Mouse (Mus musculus): ENCODE data around the gene Alox12. TPM values are rescaled to one million over a fixed set of nuclear protein-coding genes. Genes with fewer than 3 reads are reported as not detected.

Gene Alox12
- polyA plus RNA-seq, 1 experiment from 2014 or later = 3.3 TPM

- H3K4me2 ChIP-seq (ENCODE audit: low read depth, severe bottlenecking) = no peak overlapping the region
- H3K4me1 ChIP-seq (ENCODE audit: control insufficient read depth, insufficient read depth, low read length) = peaks cover 13% of the 10 kb centered on the region; the same call in 1 of the 2 replicates
- WGBS = 8% methylated on average over 22 of the region's 22 CpGs
- no peak for DNase-seq (ENCODE audit: low spot score)
- peaks cover 2% of the 10 kb centered on the region; the same call in 1 of the 2 replicates for H3K36me3 ChIP-seq (ENCODE audit: control insufficient read depth, insufficient read depth, low read length)
- H3K9me3 ChIP-seq (ENCODE audit: control insufficient read depth, low read length) = no peaks in the 10 kb centered on the region
- no peak overlapping the region for H3K9ac ChIP-seq (ENCODE audit: low read length)
- peaks cover 40% of the 10 kb centered on the region for H3K27me3 ChIP-seq (ENCODE audit: control insufficient read depth, insufficient read depth, low read length)
- 0 out of 2 replicates have a peak, but pooled peaks have one; percentile 3 for ATAC-seq (ENCODE audit: insufficient number of reproducible peaks, low FRiP score, low TSS enrichment, low read depth)
- no peak overlapping the region for H3K4me3 ChIP-seq (ENCODE audit: low read depth, low read length)
- H3K27ac ChIP-seq (replicated peaks; ENCODE audit: low read depth, low read length) = no peak overlapping the region
Observed at GRCm38 (mm10) chr11:70215301-70215700, 39.9 kb downstream of the Alox12 start.

DNA sequence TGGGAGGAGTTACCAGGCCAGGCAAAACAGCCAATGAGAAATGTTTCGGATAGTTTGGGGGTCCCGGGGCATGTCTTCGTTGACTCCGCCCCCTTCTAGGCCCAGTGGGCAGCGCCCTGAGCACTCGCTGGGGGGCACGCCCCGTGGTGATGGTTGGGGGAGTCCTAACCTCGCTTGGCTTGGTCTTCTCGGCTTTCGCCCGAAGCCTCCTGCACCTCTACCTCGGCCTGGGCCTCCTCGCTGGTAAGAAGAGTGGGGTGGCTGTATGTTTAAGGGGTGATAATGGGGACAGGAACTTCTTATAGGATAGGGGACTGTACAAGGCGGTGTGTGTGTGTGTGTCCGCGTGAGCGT, 40.3 kb downstream of the Alox12 start:
- peak; percentile 35; the same call in 1 of the 2 replicates for ATAC-seq (ENCODE audit: insufficient number of reproducible peaks, low FRiP score, low TSS enrichment, low read depth)
- Histone ChIP-seq H3K4me2 (ENCODE audit: low read depth, severe bottlenecking) (peak overlapping the region; percentile 61), H3K9ac (ENCODE audit: low read length) (no peak overlapping the region), H3K4me1 (ENCODE audit: control insufficient read depth, insufficient read depth, low read length) (peaks cover 13% of the 10 kb centered on the region; the same call in 1 of the 2 replicates), H3K36me3 (ENCODE audit: control insufficient read depth, insufficient read depth, low read length) (peaks cover 2% of the 10 kb centered on the region; the same call in 1 of the 2 replicates), H3K4me3 (ENCODE audit: low read depth, low read length) (peak overlapping the region; percentile 33; the same call in 1 of the 2 replicates), H3K27ac (replicated peaks; ENCODE audit: low read depth, low read length) (no peak overlapping the region), H3K9me3 (ENCODE audit: control insufficient read depth, low read length) (no peaks in the 10 kb centered on the region), H3K27me3 (ENCODE audit: control insufficient read depth, insufficient read depth, low read length) (peaks cover 40% of the 10 kb centered on the region)
- DNase-seq (ENCODE audit: low spot score) = no peak
- WGBS = 3% methylated on average over 18 of the region's 18 CpGs

DNA sequence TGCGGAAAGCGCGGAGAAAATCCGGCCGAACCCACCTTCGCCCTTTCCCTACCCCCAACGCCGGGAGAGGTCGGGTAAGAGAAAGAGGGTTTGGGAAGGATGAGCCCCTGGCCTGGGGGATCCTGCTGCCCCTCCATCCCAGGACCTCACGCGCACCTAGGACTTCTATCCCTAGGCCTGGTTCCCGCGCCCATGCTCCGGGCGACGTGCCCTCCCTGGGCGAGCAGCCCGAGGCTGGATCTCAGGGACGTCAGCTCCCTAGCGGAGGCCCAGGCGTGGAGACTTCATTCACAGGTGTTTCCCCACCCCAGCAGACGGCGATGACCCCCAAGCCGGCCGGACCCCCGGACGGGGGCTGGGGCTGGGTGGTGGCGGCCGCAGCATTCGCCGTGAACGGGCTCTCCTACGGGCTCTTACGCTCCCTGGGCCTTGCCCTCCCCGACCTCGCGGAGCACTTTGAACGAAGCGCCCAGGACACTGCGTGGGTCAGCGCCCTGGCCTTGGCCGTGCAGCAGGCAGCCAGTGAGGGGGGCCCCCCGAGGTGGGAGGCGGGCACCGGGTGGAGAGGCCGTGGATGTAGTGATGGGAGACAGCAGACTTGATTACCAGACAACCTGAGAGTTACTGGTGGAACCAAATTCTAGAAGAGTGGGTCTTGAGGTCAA, 40.8 kb downstream of the Alox12 start:
- H3K9ac ChIP-seq (ENCODE audit: low read length) = peak overlapping the region; percentile 49
- H3K9me3 ChIP-seq (ENCODE audit: control insufficient read depth, low read length) = no peaks in the 10 kb centered on the region
- H3K4me3 ChIP-seq (ENCODE audit: low read depth, low read length) = peak overlapping the region; percentile 33
- DNase-seq (ENCODE audit: low spot score) = peak; percentile 58
- no peak overlapping the region for H3K27ac ChIP-seq (replicated peaks; ENCODE audit: low read depth, low read length)
- peak overlapping the region; percentile 61 for H3K4me2 ChIP-seq (ENCODE audit: low read depth, severe bottlenecking)
- 0 out of 2 replicates have a peak, but pooled peaks have one; percentile 23 for ATAC-seq (ENCODE audit: insufficient number of reproducible peaks, low FRiP score, low TSS enrichment, low read depth)
- under 1% methylated on average over 46 of the region's 46 CpGs for WGBS
- peaks cover 40% of the 10 kb centered on the region for H3K27me3 ChIP-seq (ENCODE audit: control insufficient read depth, insufficient read depth, low read length)
- H3K4me1 ChIP-seq (ENCODE audit: control insufficient read depth, insufficient read depth, low read length) = peaks cover 13% of the 10 kb centered on the region; the same call in 1 of the 2 replicates
- H3K36me3 ChIP-seq (ENCODE audit: control insufficient read depth, insufficient read depth, low read length) = peaks cover 2% of the 10 kb centered on the region; the same call in 1 of the 2 replicates

GRCm38 (mm10) chr11:70213736-70214135, 41.4 kb downstream of the Alox12 start:
- no peak for ATAC-seq (ENCODE audit: insufficient number of reproducible peaks, low FRiP score, low TSS enrichment, low read depth)
- DNase-seq (ENCODE audit: low spot score) = no peak
- peaks cover 13% of the 10 kb centered on the region; the same call in 1 of the 2 replicates for H3K4me1 ChIP-seq (ENCODE audit: control insufficient read depth, insufficient read depth, low read length)
- H3K9me3 ChIP-seq (ENCODE audit: control insufficient read depth, low read length) = no peaks in the 10 kb centered on the region
- H3K4me3 ChIP-seq (ENCODE audit: low read depth, low read length) = peak overlapping the region; percentile 33
- peaks cover 40% of the 10 kb centered on the region for H3K27me3 ChIP-seq (ENCODE audit: control insufficient read depth, insufficient read depth, low read length)
- H3K4me2 ChIP-seq (ENCODE audit: low read depth, severe bottlenecking) = peak overlapping the region; percentile 61
- peaks cover 2% of the 10 kb centered on the region; the same call in 1 of the 2 replicates for H3K36me3 ChIP-seq (ENCODE audit: control insufficient read depth, insufficient read depth, low read length)
- H3K27ac ChIP-seq (replicated peaks; ENCODE audit: low read depth, low read length) = no peak overlapping the region
- H3K9ac ChIP-seq (ENCODE audit: low read length) = peak overlapping the region; percentile 49
- 7% methylated on average over 26 of the region's 26 CpGs for WGBS

GRCm38 (mm10) chr11:70212896-70213295, 42.3 kb downstream of the Alox12 start:
- H3K27me3 ChIP-seq (ENCODE audit: control insufficient read depth, insufficient read depth, low read length) = peaks cover 40% of the 10 kb centered on the region
- H3K9ac ChIP-seq (ENCODE audit: low read length) = no peak overlapping the region
- 17% methylated on average over 9 of the region's 9 CpGs for WGBS
- DNase-seq (ENCODE audit: low spot score) (peak; percentile 71), ATAC-seq (ENCODE audit: insufficient number of reproducible peaks, low FRiP score, low TSS enrichment, low read depth) (no peak)
- H3K4me1 ChIP-seq (ENCODE audit: control insufficient read depth, insufficient read depth, low read length) = peaks cover 13% of the 10 kb centered on the region; the same call in 1 of the 2 replicates
- H3K4me3 ChIP-seq (ENCODE audit: low read depth, low read length) = no peak overlapping the region
- H3K4me2 ChIP-seq (ENCODE audit: low read depth, severe bottlenecking) = no peak overlapping the region
- H3K9me3 ChIP-seq (ENCODE audit: control insufficient read depth, low read length) = no peaks in the 10 kb centered on the region
- H3K27ac ChIP-seq (replicated peaks; ENCODE audit: low read depth, low read length) = no peak overlapping the region
- H3K36me3 ChIP-seq (ENCODE audit: control insufficient read depth, insufficient read depth, low read length) = peaks cover 2% of the 10 kb centered on the region; the same call in 1 of the 2 replicates

- Histone ChIP-seq H3K9ac (ENCODE audit: low read length) (no peak within 1 kb of the TSS), H3K4me1 (ENCODE audit: control insufficient read depth, insufficient read depth, low read length) (peaks cover 13% of the 10 kb centered on the region; the same call in 1 of the 2 replicates), H3K27ac (replicated peaks; ENCODE audit: low read depth, low read length) (no peak within 1 kb of the TSS), H3K27me3 (ENCODE audit: control insufficient read depth, insufficient read depth, low read length) (peaks cover 40% of the 10 kb centered on the region), H3K36me3 (ENCODE audit: control insufficient read depth, insufficient read depth, low read length) (peaks cover 2% of the 10 kb centered on the region; the same call in 1 of the 2 replicates), H3K4me2 (ENCODE audit: low read depth, severe bottlenecking) (peak within 1 kb of the TSS; percentile 61; the same call in 1 of the 2 replicates), H3K4me3 (ENCODE audit: low read depth, low read length) (no peak within 1 kb of the TSS), H3K9me3 (ENCODE audit: control insufficient read depth, low read length) (no peaks in the 10 kb centered on the region)
- 61% methylated on average over 6 of the region's 6 CpGs for WGBS
- ATAC-seq (ENCODE audit: insufficient number of reproducible peaks, low FRiP score, low TSS enrichment, low read depth) (no peak), DNase-seq (ENCODE audit: low spot score) (no peak)
Observed at GRCm38 (mm10) chr11:70212423-70212822, 42.7 kb downstream of the Alox12 start, which contains the start of gene Slc16a11. Gene Slc16a11 (plus strand): TSS chr11:70212752.

DNA sequence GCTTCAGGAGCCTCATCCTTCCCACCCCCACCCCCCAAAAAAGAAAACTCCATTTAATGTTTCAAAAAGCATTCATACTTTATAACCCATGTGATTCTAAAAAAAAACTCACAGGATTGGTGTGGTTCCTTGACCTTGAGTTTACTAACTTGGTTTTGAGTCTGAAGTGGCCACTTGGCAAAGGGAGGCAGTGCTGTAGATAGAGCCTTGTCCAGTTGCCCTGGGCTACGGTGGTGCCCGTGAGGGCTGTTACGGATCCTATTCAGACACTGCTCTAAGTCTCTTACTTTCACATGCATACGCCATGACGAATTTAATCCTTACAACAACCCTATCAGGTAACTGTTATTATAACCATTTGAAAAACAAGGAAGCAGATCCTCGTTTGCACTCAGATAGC, 43.2 kb downstream of the Alox12 start:
- Histone ChIP-seq H3K36me3 (ENCODE audit: control insufficient read depth, insufficient read depth, low read length) (no peaks in the 10 kb centered on the region), H3K4me2 (ENCODE audit: low read depth, severe bottlenecking) (no peak overlapping the region), H3K9me3 (ENCODE audit: control insufficient read depth, low read length) (no peaks in the 10 kb centered on the region), H3K4me3 (ENCODE audit: low read depth, low read length) (no peak overlapping the region), H3K9ac (ENCODE audit: low read length) (no peak overlapping the region), H3K27ac (replicated peaks; ENCODE audit: low read depth, low read length) (no peak overlapping the region), H3K4me1 (ENCODE audit: control insufficient read depth, insufficient read depth, low read length) (peaks cover 13% of the 10 kb centered on the region; the same call in 1 of the 2 replicates), H3K27me3 (ENCODE audit: control insufficient read depth, insufficient read depth, low read length) (peaks cover 36% of the 10 kb centered on the region)
- no peak for ATAC-seq (ENCODE audit: insufficient number of reproducible peaks, low FRiP score, low TSS enrichment, low read depth)
- WGBS = 82% methylated on average over 6 of the region's 6 CpGs
- no peak for DNase-seq (ENCODE audit: low spot score)

DNA sequence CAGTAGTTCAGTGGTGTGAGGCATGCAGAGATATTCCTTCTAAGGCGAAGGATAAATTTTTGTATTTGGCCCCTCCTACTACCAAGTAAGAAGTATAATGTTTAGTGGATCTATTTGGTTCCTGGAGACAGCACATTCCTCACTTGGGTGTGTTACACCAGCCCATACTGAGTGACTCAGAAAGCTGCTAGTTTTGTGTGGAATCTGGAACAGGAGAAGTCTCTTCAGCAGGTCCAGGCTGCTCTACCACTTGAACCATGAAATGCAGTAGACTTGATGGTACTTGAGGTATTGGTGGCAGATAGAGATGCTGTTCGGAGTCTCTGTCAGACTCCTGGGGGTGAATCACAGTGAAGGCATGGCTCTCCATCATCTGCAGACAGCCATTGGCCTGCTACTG, 44.5 kb downstream of the Alox12 start:
- Histone ChIP-seq H3K9ac (ENCODE audit: low read length) (no peak overlapping the region), H3K36me3 (ENCODE audit: control insufficient read depth, insufficient read depth, low read length) (no peaks in the 10 kb centered on the region), H3K9me3 (ENCODE audit: control insufficient read depth, low read length) (no peaks in the 10 kb centered on the region), H3K27me3 (ENCODE audit: control insufficient read depth, insufficient read depth, low read length) (peaks cover 30% of the 10 kb centered on the region), H3K4me1 (ENCODE audit: control insufficient read depth, insufficient read depth, low read length) (peaks cover 13% of the 10 kb centered on the region; the same call in 1 of the 2 replicates), H3K27ac (replicated peaks; ENCODE audit: low read depth, low read length) (no peak overlapping the region), H3K4me2 (ENCODE audit: low read depth, severe bottlenecking) (no peak overlapping the region), H3K4me3 (ENCODE audit: low read depth, low read length) (no peak overlapping the region)
- 86% methylated on average over 2 of the region's 2 CpGs for WGBS
- ATAC-seq (ENCODE audit: insufficient number of reproducible peaks, low FRiP score, low TSS enrichment, low read depth) (no peak), DNase-seq (ENCODE audit: low spot score) (no peak)

All from limb, embryonic 11.5 days (tissue).